Mouse (Mus musculus) cerebral cortex, adult 2 months (tissue): ENCODE measurements around the gene 2210407C18Rik.

Experiments
- WGBS: fragments of 180-500 bp; shearing (Covaris S2); methylation state at CpG from one replicate; pipeline ENCODE4 v1.1.7; 2018; 5-methylcytosine and 5-hydroxymethylcytosine counted together

The 2210407C18Rik gene

DNA sequence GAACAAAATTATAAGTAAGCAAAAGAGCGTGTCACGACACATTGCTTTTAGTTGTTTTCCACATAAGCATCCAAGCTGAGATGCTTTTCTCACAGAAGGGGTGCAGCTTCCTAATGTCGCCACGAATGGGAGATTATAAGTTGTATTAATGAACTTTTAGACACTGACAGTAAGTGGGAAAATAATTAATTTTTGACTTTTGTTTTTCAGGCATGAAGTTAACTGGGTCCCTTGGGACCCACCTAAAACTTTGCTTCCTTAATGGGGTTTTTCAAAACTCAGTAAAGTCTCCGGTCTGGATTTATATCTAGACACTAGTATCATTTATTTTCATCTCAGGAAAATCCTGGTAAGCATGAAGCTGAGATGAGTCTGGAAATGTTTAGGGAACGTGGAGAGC lies 21.1 kb downstream of the 2210407C18Rik start, which contains the start of gene Olfr324:
TSS of gene Olfr324 (plus strand) at position 301 of the 400 bp plus-strand sequence.
- 86% methylated on average over 6 of the region's 6 CpGs for WGBS

- 55% methylated on average over 3 of the region's 3 CpGs for WGBS
Measured at GRCm38 (mm10) chr11:58588620-58589250, 27.1 kb downstream of the 2210407C18Rik start.

- WGBS: 76% methylated on average over 7 of the region's 7 CpGs
Measured at GRCm38 (mm10) chr11:58587898-58588348, 28.0 kb downstream of the 2210407C18Rik start.

- WGBS: 20% methylated on average over 8 of the region's 8 CpGs
Measured at GRCm38 (mm10) chr11:58578636-58579035, 37.2 kb downstream of the 2210407C18Rik start.

- WGBS: 64% methylated on average over 1 of the region's 1 CpGs
Measured at GRCm38 (mm10) chr11:58577430-58577829, 38.4 kb downstream of the 2210407C18Rik start, which contains the start of gene Olfr325. Olfr325 (plus strand) TSS chr11:58577730.

DNA sequence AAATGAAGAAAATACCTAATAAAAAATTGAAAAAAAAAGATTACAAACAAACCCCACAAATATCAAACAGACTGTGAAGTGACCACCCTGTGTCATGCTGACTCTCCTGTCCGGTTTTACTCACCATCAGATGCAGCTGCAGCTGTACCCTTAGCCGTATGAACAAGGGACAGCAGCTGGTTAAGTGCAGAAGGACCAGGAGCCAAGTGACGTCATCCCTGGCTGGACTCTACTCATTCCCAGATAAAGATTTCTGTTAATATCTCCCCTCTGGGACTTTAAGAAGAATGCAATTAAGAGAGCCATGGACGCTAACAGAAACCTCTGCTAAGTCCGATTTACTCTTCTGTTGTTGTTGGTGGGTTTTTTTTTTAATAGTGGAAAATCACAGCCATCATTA lies 45.5 kb downstream of the 2210407C18Rik start, which contains the start of gene Olfr224:
TSS of gene Olfr224 (minus strand) at position 149 of the 400 bp plus-strand sequence.
- 67% methylated on average over 5 of the region's 5 CpGs for WGBS
